Mouse (Mus musculus) MEL (cell line): Measurements from ENCODE around the gene Bhlhe41. TPM values are rescaled to one million over a fixed set of nuclear protein-coding genes. Genes with fewer than 3 reads are reported as not detected.

Experiments
- DNase-seq: peaks from one replicate; pipeline ENCODE4 v3.0.0; 2011; ENCODE audit warnings: low read depth, low spot score
- H3K27ac ChIP-seq: 2 replicates; pipeline ENCODE4 v1.5.1; 2012; ENCODE audit warnings: low read depth, mild to moderate bottlenecking, control low read depth, low read length, moderate library complexity; ENCODE audit not compliant: control insufficient read depth
- H3K27me3 ChIP-seq, 2 experiments: fragments of 150-350 bp in 1 of 2; sonication (generic) in 1 of 2; 2 replicates each; pipeline ENCODE4 v1.6.1; 2012; ENCODE audit warnings: low read length in 2 of 2, mild to moderate bottlenecking in 2 of 2, improper control_type of control experiment in 1 of 2, moderate library complexity in 1 of 2; ENCODE audit not compliant: insufficient read depth in 2 of 2, control insufficient read depth in 1 of 2
- H3K36me3 ChIP-seq, 2 experiments: 2 replicates each; pipeline ENCODE4 v1.6.1; 2012 to 2014; ENCODE audit warnings: low read length in 2 of 2, improper control_type of control experiment in 1 of 2, inconsistent platforms in 1 of 2, mild to moderate bottlenecking in 1 of 2; ENCODE audit not compliant: insufficient read depth in 2 of 2, control insufficient read depth in 1 of 2
- H3K4me1 ChIP-seq, 2 experiments: fragments of 150-350 bp in 1 of 2; sonication (generic) in 1 of 2; 2 replicates each; pipeline ENCODE4 v1.6.1; 2012; ENCODE audit warnings: low read length in 2 of 2, improper control_type of control experiment in 1 of 2, mild to moderate bottlenecking in 1 of 2; ENCODE audit not compliant: insufficient read depth in 2 of 2, control insufficient read depth in 1 of 2
- H3K4me3 ChIP-seq, 2 experiments: fragments of 150-350 bp in 1 of 2; sonication (generic) in 1 of 2; 2 replicates each; pipeline ENCODE4 v1.5.1; 2012; ENCODE audit warnings: low read depth in 2 of 2, low read length in 2 of 2, mild to moderate bottlenecking in 2 of 2, moderate library complexity in 2 of 2, control low read depth in 1 of 2, improper control_type of control experiment in 1 of 2; ENCODE audit not compliant: control insufficient read depth in 1 of 2, insufficient read depth in 1 of 2
- H3K79me2 ChIP-seq: 2 replicates; pipeline ENCODE4 v1.6.1; 2012; ENCODE audit warnings: mild to moderate bottlenecking, low read length, moderate library complexity; ENCODE audit not compliant: control insufficient read depth, poor library complexity, insufficient read depth
- H3K9ac ChIP-seq: 2 replicates; pipeline ENCODE4 v1.6.1; 2012; ENCODE audit warnings: low read depth, mild to moderate bottlenecking, control low read depth, low read length, moderate library complexity; ENCODE audit not compliant: control insufficient read depth, poor library complexity, severe bottlenecking
- H3K9me3 ChIP-seq: fragments of 150-350 bp; sonication (generic); replicated peaks from 2 replicates; pipeline ENCODE4 v1.6.1; 2012; ENCODE audit warnings: mild to moderate bottlenecking, low read length, improper control_type of control experiment, moderate library complexity; ENCODE audit not compliant: insufficient read depth
- CTCF ChIP-seq, 3 experiments: IDR thresholded peaks in 2 of 3; conservative IDR thresholded peaks in 1 of 3; 2 replicates each; pipeline ENCODE4 v1.5.1; 2011 to 2012; ENCODE audit warnings: low read length in 3 of 3, low read depth in 2 of 3, mild to moderate bottlenecking in 2 of 3, improper control_type of control experiment in 1 of 3, inconsistent platforms in 1 of 3, mixed read lengths in 1 of 3, moderate library complexity in 1 of 3; ENCODE audit not compliant: control insufficient read depth in 1 of 3, insufficient read depth in 1 of 3, poor library complexity in 1 of 3, severe bottlenecking in 1 of 3
- ELF1 ChIP-seq: IDR thresholded peaks from 2 replicates; pipeline ENCODE4 v1.6.1; 2014; ENCODE audit warnings: low read depth, mild to moderate bottlenecking, inconsistent platforms, low read length, improper control_type of control experiment, moderate library complexity
- EP300 ChIP-seq, 2 experiments: IDR thresholded peaks; 2 replicates each; pipeline ENCODE4 v1.6.1; 2011; ENCODE audit warnings: improper control_type of control experiment in 2 of 2, low read length in 2 of 2, low read depth in 1 of 2, mild to moderate bottlenecking in 1 of 2
- GABPA ChIP-seq: IDR thresholded peaks from 2 replicates; pipeline ENCODE4 v1.6.1; 2012; ENCODE audit warnings: low read depth, mild to moderate bottlenecking, inconsistent platforms, low read length, improper control_type of control experiment, moderate library complexity
- GATA1 ChIP-seq: IDR thresholded peaks from 2 replicates; pipeline ENCODE4 v1.6.1; 2011; ENCODE audit warnings: low read depth, low read length, improper control_type of control experiment
- MAFK ChIP-seq: IDR thresholded peaks from 2 replicates; pipeline ENCODE4 v1.6.1; 2011; ENCODE audit warnings: low read depth, mild to moderate bottlenecking, low read length, improper control_type of control experiment, borderline replicate concordance
- MEF2A ChIP-seq: IDR thresholded peaks from 2 replicates; pipeline ENCODE4 v1.6.1; 2014; ENCODE audit warnings: low read depth, mild to moderate bottlenecking, inconsistent platforms, low read length, improper control_type of control experiment; ENCODE audit not compliant: poor library complexity, insufficient replicate concordance, severe bottlenecking; ENCODE audit errors: extremely low read depth
- MYC ChIP-seq: IDR thresholded peaks from 2 replicates; pipeline ENCODE4 v1.6.1; 2011; ENCODE audit warnings: low read depth, mild to moderate bottlenecking, low read length, improper control_type of control experiment, moderate library complexity
- NELFE ChIP-seq: IDR thresholded peaks from 2 replicates; pipeline ENCODE4 v1.6.1; 2011; ENCODE audit warnings: low read depth, low read length, improper control_type of control experiment
- POLR2A ChIP-seq, 2 experiments: IDR thresholded peaks; 2 replicates each; pipeline ENCODE4 v1.6.1; 2011 to 2012; ENCODE audit warnings: low read length in 2 of 2, mild to moderate bottlenecking in 2 of 2, control low read depth in 1 of 2, improper control_type of control experiment in 1 of 2, low read depth in 1 of 2, moderate library complexity in 1 of 2; ENCODE audit not compliant: control insufficient read depth in 1 of 2, insufficient read depth in 1 of 2, poor library complexity in 1 of 2
- RCOR1 ChIP-seq: IDR thresholded peaks from 2 replicates; pipeline ENCODE4 v1.6.1; 2012; ENCODE audit warnings: low read depth, mild to moderate bottlenecking, inconsistent platforms, low read length, improper control_type of control experiment
- SIN3A ChIP-seq: IDR thresholded peaks from 2 replicates; pipeline ENCODE4 v1.6.1; 2012; ENCODE audit warnings: low read length, improper control_type of control experiment, inconsistent platforms
- SMC3 ChIP-seq: IDR thresholded peaks from 2 replicates; pipeline ENCODE4 v1.6.1; 2011; ENCODE audit warnings: low read depth, low read length, improper control_type of control experiment
- TAL1 ChIP-seq: IDR thresholded peaks from 2 replicates; pipeline ENCODE4 v1.6.1; 2012; ENCODE audit warnings: mild to moderate bottlenecking, inconsistent platforms, low read length, moderate library complexity, mixed read lengths
- TBP ChIP-seq: IDR thresholded peaks from 2 replicates; pipeline ENCODE4 v1.8.0; 2011; ENCODE audit warnings: low read depth, low read length, improper control_type of control experiment
- UBTF ChIP-seq: IDR thresholded peaks from 2 replicates; pipeline ENCODE4 v1.6.1; 2012; ENCODE audit warnings: low read depth, mild to moderate bottlenecking, inconsistent platforms, low read length, improper control_type of control experiment, moderate library complexity, borderline replicate concordance; ENCODE audit not compliant: insufficient read depth
- USF1 ChIP-seq: IDR thresholded peaks from 2 replicates; pipeline ENCODE4 v1.6.1; 2014; ENCODE audit warnings: low read depth, mild to moderate bottlenecking, inconsistent platforms, low read length, improper control_type of control experiment, moderate library complexity
- ZC3H11A ChIP-seq: IDR thresholded peaks from 2 replicates; pipeline ENCODE4 v1.6.1; 2012; ENCODE audit warnings: low read depth, mild to moderate bottlenecking, inconsistent platforms, low read length, improper control_type of control experiment
- ZMIZ1 ChIP-seq: IDR thresholded peaks from 2 replicates; pipeline ENCODE4 v1.6.1; 2012; ENCODE audit warnings: low read depth, mild to moderate bottlenecking, inconsistent platforms, low read length, improper control_type of control experiment, moderate library complexity
- polyA plus RNA-seq, 2 experiments: library from polyadenylated mRNA; stranded (reverse) in 1 of 2; unstranded in 1 of 2; fragments of >175 nt in 1 of 2; fragments of >200 nt in 1 of 2; gene quantifications; 2 replicates each; pipeline versions ENCODE4 v1.2.1 to v1.2.4; 2012; ENCODE audit warnings: low replicate concordance in 2 of 2, low read depth in 1 of 2; ENCODE audit not compliant: insufficient read length in 2 of 2, insufficient read depth in 1 of 2, missing spikeins in 1 of 2
- total RNA-seq: library from RNA; depleted of rRNA; stranded (reverse); fragments of 300-350 nt; gene quantifications from 2 replicates; pipeline ENCODE4 v1.2.3, GENCODE M21; 2012; rRNA removed

Bhlhe41 gene
- total RNA-seq: not detected in 2 replicates
- not detected for polyA plus RNA-seq

DNA sequence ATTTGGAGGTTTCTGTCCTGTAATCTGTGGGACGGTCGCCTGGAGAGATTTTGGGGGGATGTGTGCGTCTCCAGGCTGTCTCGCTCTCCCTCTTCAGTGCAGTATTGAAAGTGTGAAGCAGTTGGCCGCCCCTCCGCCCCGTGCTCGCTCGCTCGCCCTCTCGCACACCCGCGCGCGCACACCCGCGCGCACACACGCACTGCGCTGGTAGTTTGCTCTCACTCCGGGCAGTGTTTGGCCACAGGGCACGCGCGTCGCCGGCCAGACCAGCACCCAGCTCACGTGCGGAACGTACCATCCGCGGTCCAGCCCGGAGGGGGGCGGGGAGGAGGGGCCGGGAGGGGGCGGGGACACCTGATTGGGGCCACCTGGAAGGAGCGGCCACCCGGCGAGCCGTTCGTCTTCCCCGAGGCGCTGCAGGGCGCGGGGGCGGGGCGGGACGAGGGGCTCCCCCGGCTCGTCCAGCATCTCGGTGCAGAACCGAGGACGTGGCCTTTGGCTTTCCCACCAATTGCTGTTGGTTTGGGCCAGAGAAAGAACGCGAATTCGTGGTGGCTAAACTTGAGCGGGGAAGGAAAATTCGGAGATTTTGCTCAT lies at the start of gene Bhlhe41:
Bhlhe41 (minus strand) TSS at position 270 of the 597 bp plus-strand sequence.
- Histone ChIP-seq H3K79me2 (no peaks in the 10 kb centered on the region), H3K27me3 (no peaks in the 10 kb centered on the region), H3K4me3 (no peak within 1 kb of the TSS), H3K4me1 (no peaks in the 10 kb centered on the region), H3K36me3 (no peaks in the 10 kb centered on the region), H3K27ac (no peak within 1 kb of the TSS), H3K9ac (no peak within 1 kb of the TSS), H3K9me3 (no peaks in the 10 kb centered on the region)
- no peak for TF ChIP-seq ZC3H11A
- TF ChIP-seq GATA1: no peak
- no peak for TF ChIP-seq SIN3A
- no peak for TF ChIP-seq NELFE
- TF ChIP-seq POLR2A (IDR thresholded peaks at IDR 0.05; ENCODE audit: control insufficient read depth in 1 of 2, insufficient read depth in 1 of 2, low read depth in 1 of 2, low read length in 2 of 2, poor library complexity in 1 of 2): no peak
- TF ChIP-seq EP300 (IDR thresholded peaks at IDR 0.05; ENCODE audit: low read depth in 1 of 2, low read length in 2 of 2): no peak
- no peak for TF ChIP-seq MEF2A
- TF ChIP-seq GABPA: no peak
- TF ChIP-seq TBP: no peak
- no peak for TF ChIP-seq SMC3
- TF ChIP-seq USF1: no peak
- no peak for TF ChIP-seq MYC
- DNase-seq: no peak

DNA sequence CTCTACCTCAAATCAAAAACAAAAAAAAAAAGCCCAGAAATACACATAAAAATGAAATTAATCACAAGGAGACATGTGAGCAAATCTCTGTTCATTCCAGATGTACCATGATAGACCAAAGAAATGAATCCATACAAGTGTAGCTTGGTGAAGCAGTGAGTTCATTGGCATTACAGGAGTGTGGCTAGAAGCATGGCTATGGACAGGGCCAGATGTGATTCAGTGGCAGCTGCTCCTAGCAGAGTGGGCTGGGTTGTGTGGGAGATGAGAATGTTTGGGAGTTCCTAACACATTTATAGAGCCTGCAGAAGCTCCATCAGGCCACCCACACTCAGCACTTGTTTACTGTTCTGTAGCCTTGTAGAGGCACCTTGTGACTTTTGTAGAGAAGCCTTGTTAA lies 46.9 kb upstream of the Bhlhe41 start:
- no peak overlapping the region for H3K27ac ChIP-seq
- H3K79me2 ChIP-seq: no peaks in the 10 kb centered on the region
- no peak overlapping the region for H3K9ac ChIP-seq
- TF ChIP-seq ZC3H11A: no peak
- TF ChIP-seq TAL1: no peak
- TF ChIP-seq CTCF (IDR thresholded peaks at IDR 0.05 in 2 of 3, conservative IDR thresholded peaks at IDR 0.05 in 1 of 3; ENCODE audit: control insufficient read depth in 1 of 3, insufficient read depth in 1 of 3, low read depth in 2 of 3, low read length in 3 of 3, poor library complexity in 1 of 3, severe bottlenecking in 1 of 3): no peak
- no peak for TF ChIP-seq ZMIZ1
- TF ChIP-seq MAFK: no peak
- no peak for TF ChIP-seq TBP
- TF ChIP-seq UBTF: no peak
- TF ChIP-seq RCOR1: no peak
- no peak for TF ChIP-seq ELF1
- H3K4me3 ChIP-seq: no peak overlapping the region
- H3K27me3 ChIP-seq: no peaks in the 10 kb centered on the region
- DNase-seq: no peak
- H3K9me3 ChIP-seq: no peaks in the 10 kb centered on the region
- no peaks in the 10 kb centered on the region for H3K4me1 ChIP-seq
- no peaks in the 10 kb centered on the region for H3K36me3 ChIP-seq
